Mouse (Mus musculus): ENCODE results near the gene Spon1.
A peak's percentile ranks its signal among the peaks of the same experiment; 100 is the strongest.

The Spon1 gene

DNA sequence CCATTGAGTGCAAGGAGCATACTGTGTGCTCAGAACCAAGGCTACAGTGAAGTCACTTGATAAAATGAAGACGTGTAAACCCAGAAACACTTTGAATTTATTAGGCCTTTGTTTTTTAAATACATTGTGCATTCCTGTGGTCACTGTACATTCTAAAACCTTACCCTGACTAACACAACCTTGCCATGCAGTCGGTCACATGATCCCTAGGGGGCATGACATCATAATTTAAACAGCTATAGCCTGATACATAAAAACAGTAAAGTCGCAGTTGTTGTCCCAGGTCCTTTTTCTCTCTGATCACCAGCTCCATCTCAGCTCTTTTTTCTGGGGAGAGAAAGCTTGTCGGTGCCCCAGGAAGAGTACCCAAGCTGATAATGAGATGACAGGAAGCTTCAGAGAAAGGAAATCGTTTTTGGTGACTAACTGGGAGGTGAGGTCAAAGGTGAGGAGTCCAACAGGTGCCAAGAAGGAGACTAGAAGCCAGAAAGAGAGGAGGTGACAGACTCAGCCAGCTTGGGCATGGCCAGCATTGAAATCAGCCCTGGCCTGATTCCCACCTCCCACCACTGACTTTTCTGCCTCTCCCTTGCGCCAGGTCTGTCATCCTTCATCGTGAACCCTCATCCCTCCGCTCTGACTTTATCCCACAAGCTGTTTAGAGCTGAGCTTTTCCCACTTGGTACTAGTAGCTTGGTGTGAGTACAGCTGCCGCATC is 246.1 kb downstream of the Spon1 start:
- no peak for DNase-seq

DNA sequence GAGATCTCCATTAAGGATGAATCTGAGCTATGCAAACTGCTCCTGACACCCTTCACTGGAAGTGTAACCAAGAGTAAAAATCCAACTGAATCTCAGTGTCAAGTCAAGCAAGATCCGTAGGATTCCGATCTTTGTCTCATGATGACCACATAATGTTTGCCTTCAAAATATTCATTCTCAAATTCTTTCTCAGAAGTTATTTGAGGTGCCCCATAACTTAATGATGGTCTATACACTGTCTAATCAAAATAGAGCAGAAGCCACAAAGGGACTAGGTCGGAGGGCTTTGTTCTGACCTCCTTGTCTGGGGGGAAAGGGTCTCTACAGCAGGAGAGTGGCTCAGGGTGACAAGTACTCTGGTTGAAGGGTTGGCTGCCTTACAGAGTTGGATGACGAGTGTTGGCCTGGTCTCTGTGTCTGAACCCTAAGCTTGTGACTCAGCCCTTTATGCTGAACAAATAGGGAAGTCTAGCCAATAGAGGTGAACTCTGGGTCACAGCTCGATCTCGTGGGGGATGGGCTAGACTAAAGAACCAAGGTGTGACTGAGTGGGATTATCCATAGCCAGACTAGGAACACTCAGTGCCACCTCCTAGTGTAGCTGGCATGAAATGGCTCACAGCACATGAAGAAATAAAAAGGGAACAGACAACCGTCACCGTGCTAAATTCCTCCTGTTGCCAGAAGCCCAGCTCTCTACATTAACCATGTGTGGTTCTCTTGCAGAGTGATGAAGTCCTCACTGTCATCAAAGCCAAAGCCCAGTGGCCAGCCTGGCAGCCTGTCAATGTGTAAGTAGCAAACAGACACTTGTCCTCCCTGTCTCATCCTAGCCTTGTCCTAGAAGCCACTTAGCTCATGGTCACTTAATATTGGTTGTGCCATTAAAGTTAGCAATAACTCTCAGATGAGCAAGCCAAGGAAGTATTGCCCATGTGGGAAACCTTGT is 250.5 kb downstream of the Spon1 start:
- DNase-seq: peak; percentile 72

DNA sequence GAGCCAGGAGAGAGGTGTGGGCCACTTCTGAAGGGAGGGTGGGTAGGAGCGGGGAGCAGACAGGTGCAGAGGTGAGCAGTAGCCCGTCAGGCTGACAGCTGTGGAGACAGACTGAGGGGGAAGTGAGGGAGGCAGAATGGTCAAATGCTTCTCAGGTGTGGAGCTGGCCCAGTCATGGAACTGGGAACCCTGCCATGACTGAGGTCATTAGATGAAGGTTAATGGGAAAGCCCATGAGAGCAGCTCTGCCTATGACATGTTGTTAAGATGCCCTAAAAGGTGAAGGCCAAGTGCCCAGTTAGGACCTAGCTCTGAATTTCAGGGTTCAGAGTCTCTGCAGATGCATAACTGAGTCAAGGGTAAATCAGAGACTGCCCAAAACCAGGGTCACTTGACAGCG is 253.1 kb downstream of the Spon1 start:
- no peak for DNase-seq

GRCm38 (mm10) chr7:114020057-114020703 is 254.4 kb downstream of the Spon1 start:
- DNase-seq: peak; percentile 17

DNA sequence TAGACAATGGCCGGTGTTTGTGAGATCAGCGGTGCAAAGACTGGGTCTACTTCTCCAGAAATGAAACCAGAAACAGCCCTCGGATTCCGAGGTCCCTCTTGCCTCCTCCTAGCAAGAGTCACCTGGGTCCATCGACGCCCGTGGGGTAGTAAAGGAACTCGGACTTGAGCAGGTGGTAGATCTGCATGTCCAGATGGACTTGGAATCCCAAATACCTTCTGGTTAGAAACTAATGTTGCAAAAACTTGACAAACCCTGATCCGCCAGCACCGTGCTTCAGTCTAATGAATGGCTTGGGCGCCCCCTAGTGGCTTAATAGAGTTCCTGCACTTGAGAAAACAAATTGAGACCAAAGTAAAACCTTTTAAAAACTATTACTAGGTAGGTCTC is 254.9 kb downstream of the Spon1 start:
- DNase-seq: peak; percentile 83

- no peak for DNase-seq
Measured at GRCm38 (mm10) chr7:114026923-114027322, 261.1 kb downstream of the Spon1 start.

GRCm38 (mm10) chr7:114027406-114027805 is 261.6 kb downstream of the Spon1 start:
- DNase-seq: no peak

GRCm38 (mm10) chr7:114028828-114029227 is 263.0 kb downstream of the Spon1 start:
- no peak for DNase-seq

- DNase-seq: peak; percentile 63
Measured at GRCm38 (mm10) chr7:114029596-114029995, 263.8 kb downstream of the Spon1 start.

DNA sequence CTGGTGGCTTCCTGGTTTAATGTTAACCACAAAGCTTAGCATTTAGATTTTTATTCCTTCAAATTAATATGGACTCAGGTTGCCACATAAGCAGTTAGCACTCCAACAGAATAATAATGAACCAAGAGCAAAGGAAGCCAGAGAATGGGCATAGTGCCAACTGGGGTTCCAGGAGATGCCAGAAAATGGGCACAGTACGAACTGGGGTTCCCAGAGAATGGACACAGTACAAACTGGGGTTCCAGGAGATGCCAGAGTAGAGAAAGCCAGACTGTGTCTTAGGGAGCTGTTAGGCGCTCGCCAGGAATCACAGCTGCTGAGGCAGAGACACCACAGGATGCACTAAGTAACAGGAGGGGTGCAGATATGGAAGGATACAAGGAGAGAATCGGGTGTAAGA is 271.4 kb downstream of the Spon1 start:
- DNase-seq: no peak

GRCm38 (mm10) chr7:114041349-114041748 is 275.6 kb downstream of the Spon1 start:
- DNase-seq: no peak

- DNase-seq: peak; percentile 31
Measured at GRCm38 (mm10) chr7:114042973-114043928, 277.5 kb downstream of the Spon1 start.

DNA sequence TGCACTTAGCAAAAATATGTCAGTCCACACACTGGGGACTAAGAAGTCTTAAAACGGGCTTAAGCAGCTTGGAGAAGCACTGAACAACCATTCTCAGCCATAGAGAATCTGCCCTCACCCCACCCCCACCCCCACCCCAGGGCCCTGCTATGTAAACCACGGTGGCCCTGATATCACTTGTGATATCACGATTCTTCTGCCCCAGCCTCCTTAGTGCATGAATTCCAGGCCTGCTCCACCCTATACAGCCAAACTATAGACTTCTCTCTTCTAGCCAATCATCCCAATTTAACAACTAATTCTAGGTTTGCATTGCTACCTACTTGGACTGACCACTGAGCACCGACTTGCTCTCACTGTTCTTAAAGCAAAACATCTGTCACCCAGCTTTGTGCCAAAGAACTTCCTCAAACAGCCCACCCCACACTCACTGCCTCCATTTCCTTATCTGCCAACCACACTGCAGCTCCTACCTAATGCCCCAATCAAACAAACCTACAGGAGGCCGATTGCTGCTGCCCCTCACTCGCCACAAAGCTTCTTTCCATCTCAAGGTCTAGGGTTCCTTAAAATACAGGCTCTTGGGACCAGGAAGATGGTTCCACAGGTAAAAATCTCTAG is 278.2 kb downstream of the Spon1 start:
- no peak for DNase-seq

GRCm38 (mm10) chr7:114045814-114046213 is 280.0 kb downstream of the Spon1 start:
- DNase-seq: no peak

DNA sequence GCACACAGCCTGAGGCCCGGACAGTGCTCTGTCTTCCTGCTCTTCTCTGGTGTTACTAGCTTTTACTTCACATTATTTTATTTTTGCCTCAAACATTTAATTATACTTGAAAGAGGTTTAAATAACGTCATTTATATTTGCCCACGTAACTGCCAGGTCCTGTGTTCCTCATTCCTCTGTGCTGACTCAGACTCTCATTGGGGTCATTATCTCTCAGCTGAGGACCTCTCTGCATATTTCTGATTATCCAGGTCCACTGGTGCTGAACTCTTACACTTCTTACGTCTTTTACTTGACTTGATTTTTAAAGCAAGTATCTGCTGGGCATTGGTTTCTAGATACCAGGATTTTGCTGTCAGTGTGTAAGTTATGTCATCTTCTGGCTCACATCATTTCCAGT is 287.9 kb downstream of the Spon1 start:
- DNase-seq: peak; percentile 29

- DNase-seq: no peak
Measured at GRCm38 (mm10) chr7:114058166-114058565, 292.4 kb downstream of the Spon1 start.

DNA sequence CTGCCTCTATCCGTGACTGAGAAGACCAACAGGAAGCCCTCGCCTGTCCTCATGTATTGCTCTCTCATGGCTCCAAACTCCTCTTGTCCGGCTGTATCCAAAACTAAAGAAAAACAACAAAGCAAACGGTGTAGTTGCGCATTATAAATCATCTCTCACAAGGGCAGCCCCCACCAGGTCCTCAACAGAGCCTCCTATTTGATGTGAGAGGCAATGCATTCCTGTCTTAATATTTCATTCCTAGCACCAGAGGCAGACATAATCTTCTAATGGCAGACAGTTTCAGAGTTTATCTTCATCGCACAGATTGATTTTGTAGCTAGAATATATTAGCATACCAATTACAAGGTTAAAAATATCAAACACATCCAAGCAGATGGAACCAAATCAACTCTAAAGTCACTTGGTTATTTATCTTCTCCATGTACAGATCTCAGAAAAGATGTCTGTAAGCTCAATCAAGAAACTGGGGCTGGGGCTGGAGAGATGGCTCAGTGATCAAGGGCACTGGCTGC is 293.2 kb downstream of the Spon1 start:
- no peak for DNase-seq

GRCm38 (mm10) chr7:114060445-114060844 is 294.6 kb downstream of the Spon1 start:
- no peak for DNase-seq

- peak; percentile 56 for DNase-seq
Measured at GRCm38 (mm10) chr7:114062451-114062850, 296.7 kb downstream of the Spon1 start.

DNA sequence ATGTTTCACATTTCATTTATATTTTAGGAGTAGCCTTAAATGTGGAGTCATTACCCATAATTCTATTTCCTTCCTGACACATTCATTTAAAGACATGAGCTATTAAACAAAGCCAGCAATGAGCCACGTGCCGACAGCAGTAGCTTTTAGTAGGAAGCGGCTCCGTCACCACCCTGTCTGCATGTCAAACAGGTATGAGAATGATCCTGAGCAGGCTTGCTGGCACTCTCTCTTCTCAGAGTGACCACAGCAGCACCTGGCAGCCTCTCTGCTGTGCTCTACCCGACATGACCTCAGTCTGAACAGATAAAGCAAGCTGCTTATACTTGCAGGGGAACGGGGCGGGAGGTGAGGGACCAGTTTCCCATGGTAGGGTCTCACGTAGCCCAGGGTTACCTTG is 297.7 kb downstream of the Spon1 start:
- DNase-seq: no peak

DNA sequence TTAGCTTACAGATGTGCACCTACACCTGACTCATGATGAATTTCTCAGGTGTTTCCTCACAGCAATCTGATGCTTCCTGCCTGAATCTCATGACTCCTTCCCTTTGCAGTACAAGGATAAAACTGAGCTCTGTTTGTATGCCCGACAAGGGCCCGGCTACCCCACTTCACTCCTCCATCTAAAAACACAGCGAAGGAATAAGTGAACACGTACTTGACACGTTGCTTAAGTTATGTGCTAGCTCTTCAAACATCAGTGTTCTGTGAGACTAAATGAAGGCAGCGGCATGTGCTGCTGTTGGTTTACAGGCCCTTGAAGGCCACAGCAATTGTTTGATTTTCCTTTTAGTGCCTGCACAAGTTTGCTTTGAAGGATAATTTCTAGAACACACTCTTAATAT is 298.2 kb downstream of the Spon1 start:
- DNase-seq: no peak

Measured in lung, postnatal 36 days (tissue).